Mouse (Mus musculus) kidney, postnatal 4 days (tissue): ENCODE measurements at regions not wholly inside any gene's neighbourhood (a gene's known extent, or its start where the extent isn't known, plus 50 kb on each side); places are given as distances from the start of the nearest gene placed in this dataset.

Experiments used
- DNase-seq, 2 experiments: peaks; one replicate each; pipeline ENCODE4 v3.0.0; 2021; ENCODE audit warnings: mixed read lengths in 2 of 2

DNA sequence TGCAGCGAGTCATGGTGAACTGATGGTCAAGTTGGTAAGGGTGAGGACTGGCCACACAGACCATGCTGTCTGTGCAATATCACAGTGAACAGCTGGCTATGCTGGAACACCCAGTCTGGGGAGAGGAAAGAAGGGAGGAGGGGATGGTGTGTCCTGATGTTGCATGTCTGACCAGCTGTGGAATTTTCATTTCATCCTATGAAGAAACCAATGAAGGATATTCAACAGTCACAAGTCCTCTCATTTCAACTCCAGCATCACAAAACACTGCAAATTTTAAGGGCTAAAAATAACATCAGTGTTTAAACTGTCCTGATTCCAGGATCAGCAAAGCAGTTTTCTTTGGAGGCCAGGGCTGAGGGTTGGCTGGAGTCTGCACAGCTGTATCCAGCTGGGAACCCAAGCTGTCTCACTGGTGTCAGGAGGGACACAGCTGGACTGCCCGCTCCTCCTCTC lies 503.7 kb upstream of the Nox3 start:
- peak; percentile 77 to 83 for DNase-seq

GRCm38 (mm10) chr17:4201300-4201699 lies 505.2 kb upstream of the Nox3 start:
- no peak for DNase-seq

- no peak for DNase-seq
Observed at GRCm38 (mm10) chr17:4208142-4208925, 512.3 kb upstream of the Nox3 start.

GRCm38 (mm10) chr17:4209650-4210049 lies 513.6 kb upstream of the Nox3 start:
- peak; percentile 45 to 58 for DNase-seq

DNA sequence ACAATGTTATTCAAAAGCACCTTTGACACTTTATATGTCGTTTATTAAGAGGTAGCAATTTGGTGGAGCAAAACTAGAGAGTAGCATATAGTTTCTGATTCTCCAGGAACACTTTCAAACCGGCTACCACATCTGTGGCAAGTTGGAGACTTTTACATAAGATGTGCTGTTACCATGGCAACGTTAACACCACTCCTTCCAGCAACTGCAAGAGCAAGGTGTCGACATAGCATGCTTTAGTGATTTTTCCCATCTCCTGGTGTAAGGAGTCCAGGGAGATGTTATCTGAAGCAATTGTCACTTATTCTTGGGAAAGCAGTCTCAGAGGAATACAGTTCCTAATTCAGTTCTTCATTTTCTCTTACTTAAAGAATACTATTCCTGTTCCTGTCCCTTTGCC lies 516.5 kb upstream of the Nox3 start:
- DNase-seq, result no peak

DNA sequence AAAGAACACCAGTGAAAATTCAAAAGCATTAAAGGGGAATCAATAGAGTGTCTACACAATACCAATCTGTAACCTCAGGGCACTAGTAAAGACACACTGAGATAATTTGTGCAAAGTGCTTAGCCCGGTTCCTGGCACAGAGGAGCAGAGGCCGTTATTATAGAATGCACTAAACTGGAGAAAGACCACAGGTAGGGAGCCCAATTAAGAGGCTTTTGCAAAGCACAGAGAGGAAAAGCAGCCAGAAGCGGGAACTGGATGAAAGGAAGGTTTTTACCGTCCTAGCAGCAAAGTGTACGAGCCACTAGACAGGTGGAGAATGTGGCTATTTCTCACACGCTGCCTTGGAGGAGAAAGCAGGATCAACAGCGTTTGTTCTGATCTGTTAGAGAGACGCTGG lies 518.9 kb upstream of the Nox3 start:
- no peak for DNase-seq

- DNase-seq, result no peak
Observed at GRCm38 (mm10) chr17:4216203-4216602, 520.1 kb upstream of the Nox3 start.

- DNase-seq, result no peak
Observed at GRCm38 (mm10) chr17:4216750-4217149, 520.7 kb upstream of the Nox3 start.

GRCm38 (mm10) chr17:4220661-4221360 lies 524.8 kb upstream of the Nox3 start:
- peak in 1 of 2 experiments; percentile 10 for DNase-seq

GRCm38 (mm10) chr17:4227889-4228288 lies 531.8 kb upstream of the Nox3 start:
- DNase-seq, result no peak

GRCm38 (mm10) chr17:4229969-4230368 lies 533.9 kb upstream of the Nox3 start:
- DNase-seq, result no peak

DNA sequence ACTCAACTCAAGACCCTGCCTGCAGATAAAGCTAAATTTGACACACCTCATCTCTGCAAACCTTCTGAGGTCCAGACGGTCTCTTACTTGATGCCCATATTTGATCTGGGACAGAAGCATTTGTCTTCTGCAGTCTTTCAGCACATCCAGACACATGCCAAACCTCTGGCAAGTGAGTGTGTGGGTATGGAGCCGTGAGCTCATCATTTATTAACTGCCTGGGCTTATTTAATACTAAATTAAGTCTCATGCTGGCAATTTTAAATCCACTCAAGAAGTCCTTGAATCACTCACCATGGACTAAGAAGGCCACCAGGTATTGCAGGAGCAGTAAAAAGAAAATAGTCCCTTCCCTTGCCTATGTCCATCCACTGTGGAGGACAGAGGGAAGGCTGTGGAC lies 554.4 kb upstream of the Nox3 start:
- no peak for DNase-seq

DNA sequence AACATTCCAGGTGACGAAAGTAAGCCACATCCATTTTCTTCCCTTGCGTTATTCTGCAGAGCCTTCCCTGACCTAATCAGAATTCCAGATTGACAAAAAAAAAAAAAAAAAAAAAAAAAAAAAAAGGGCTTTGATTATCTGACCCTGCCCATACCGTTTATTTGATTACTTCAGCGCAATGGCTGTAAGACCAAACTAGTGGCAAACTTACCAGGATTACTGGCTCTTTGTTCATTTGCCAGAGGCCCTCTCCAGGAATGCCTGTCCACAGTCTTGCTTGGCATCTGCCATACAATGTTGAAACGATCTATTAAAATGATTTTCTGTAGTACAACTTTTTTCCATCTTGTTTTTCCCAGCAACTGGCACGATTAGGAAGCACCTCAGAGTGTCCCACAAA lies 569.4 kb upstream of the Nox3 start:
- DNase-seq, result no peak

DNA sequence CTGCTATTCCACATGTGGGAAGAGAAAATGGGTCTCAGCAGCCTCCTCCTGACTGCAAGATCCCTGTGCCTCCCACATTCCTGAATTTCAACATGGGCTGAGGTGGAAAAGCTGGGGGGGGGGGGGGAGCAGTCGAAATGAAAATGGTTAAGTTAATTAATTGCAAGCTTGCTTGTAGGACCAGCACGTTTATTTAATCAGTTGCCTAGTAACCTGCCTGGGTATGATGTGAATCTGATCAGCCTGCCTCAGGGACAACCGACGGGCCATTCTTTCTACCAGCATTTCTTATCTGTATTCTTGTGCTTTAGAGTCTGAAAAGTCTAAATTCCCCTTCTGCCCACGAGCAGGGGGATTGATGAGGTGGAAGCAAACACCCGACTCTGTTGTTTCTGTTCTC lies 569.9 kb upstream of the Nox3 start:
- peak; percentile 4 to 17 for DNase-seq

DNA sequence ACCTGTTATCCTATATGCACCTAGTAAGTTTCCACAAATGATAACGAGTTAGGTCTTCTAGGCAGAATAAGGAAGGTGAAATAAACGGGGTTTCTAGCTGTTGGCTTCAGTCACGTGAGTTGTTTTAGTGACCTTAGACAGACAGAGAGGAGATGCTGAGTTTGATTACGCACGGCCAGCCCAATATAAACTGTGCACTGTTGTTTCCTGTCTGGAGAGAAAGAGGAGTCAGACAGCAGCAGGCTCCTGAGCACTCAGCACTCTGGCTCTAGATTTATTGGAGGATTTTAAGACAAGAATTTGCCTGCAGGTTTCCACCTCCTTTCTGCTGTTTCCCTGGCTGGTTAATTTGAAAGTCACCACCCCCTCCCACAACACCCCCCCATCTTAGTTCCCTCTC lies 570.4 kb upstream of the Nox3 start:
- DNase-seq, result peak; percentile 4 to 23

- DNase-seq, result peak; percentile 22 to 42
Observed at GRCm38 (mm10) chr17:4268380-4268779, 572.3 kb upstream of the Nox3 start.

DNA sequence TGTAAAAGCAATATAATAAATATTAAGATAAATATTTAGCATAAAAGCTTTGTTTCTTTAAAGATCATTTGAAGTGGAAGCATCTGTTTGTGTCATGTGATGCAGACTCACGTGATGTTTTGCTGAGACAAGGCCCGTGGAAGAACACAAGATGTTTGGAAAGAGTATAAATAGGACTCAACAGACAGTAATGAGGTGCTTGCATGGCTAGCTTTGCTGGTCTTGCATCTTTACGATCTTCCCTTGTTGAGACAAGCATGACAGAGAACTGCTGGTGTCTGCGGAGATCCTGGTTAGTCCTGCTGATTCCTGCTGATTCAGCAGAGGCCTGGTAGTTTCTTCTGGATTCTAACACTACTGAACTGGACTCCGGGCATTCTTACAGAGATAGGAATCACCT lies 576.4 kb upstream of the Nox3 start:
- DNase-seq, result no peak

DNA sequence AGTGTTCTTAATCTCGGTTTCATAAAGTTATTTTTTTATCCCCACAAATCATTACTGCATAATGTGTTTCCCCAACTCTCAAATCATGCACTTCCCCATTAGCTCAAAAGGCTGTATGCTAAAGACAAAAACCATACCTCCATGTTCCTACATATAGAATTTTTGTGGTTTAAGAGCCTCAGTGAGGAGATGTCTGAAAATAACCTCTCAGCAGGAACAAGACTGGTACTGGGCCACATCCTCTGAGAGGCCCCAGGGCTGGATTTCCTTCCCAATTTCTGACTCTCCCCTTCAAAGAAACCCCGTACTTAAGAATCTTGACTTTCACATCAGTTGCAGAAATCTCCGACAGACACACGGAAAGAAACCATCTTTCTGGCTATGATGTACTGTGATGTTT lies 580.7 kb upstream of the Nox3 start:
- DNase-seq, result no peak

DNA sequence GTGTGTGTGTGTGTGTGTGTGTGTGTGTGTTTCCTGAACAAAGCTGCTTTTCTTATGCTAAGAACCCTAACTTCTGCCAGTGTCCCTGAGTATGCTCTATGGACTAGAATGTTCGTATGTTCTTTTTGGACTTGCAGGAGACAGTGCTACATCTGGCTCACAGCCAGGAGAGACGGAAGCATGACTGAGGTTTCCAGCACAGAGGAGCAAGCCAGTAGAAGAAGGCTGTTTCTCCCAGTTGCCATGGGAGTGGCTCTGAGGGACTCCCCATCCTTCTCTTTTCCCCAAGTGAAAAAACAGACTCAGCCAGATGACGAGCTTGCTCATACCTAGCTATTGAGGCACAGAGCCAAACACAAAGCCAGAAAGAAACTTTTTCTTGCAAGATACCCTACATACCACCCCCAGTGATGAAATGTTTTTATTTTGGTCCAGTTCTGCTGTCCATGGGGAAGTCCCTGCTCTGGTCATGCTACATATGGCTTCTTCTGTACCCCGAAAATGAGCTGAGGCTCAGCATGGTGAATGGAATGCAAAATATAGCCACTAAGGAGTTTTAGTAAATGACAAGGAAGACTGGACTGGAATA lies 582.3 kb upstream of the Nox3 start:
- peak in 1 of 2 experiments; percentile 35 for DNase-seq

GRCm38 (mm10) chr17:4281451-4281850 lies 585.4 kb upstream of the Nox3 start:
- DNase-seq, result no peak

GRCm38 (mm10) chr17:4291418-4291817 lies 595.4 kb upstream of the Nox3 start:
- DNase-seq, result no peak

DNA sequence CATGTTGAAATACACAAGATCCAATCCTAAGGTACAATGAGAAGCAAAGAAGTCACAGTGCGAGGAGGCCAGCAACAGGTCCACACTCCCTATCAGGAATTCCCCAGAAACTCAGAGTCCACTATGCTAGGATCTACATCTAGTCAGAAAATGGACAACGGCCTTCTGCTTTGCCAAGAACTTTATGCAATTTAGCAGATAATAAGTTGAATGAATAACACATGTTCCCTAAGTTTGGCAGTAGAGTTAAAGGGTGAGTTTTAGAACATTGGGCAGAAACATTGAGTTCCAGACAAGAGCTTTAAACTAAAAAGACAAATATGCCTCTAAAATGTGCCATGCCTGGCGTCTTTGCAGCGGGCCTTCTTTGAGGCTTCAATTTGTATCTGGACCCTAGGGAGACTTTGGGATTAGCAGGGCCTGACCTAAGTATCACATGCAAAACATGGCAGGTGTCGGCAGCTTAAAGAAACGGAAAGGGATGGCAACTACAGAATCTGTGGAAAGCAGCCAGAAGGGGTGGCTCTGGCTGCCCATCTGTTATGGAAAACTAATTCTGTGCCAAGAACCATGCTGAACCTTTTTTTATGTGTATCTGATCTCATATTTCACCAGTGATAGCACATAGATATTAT lies 600.6 kb upstream of the Nox3 start:
- no peak for DNase-seq

- no peak for DNase-seq
Observed at GRCm38 (mm10) chr17:4297156-4297535, 601.1 kb upstream of the Nox3 start.
